Mouse (Mus musculus): ENCODE measurements around the gene Tbc1d13.

- TF ChIP-seq CTCF (IDR thresholded peaks at IDR 0.05; ENCODE audit: extremely low read depth, insufficient read depth, low read length), result no peak
- TF ChIP-seq POLR2A (IDR thresholded peaks at IDR 0.05; ENCODE audit: extremely low read depth, insufficient read depth, low read length), result no peak
Observed at GRCm38 (mm10) chr2:30199984-30200383, 66.4 kb downstream of the Tbc1d13 start.
